Mouse (Mus musculus): ENCODE results near the gene Golm1. TPM values are rescaled to one million over a fixed set of nuclear protein-coding genes. Genes with fewer than 3 reads are reported as not detected.

The Golm1 gene
- polyA plus RNA-seq, 1 experiment from 2014 or later, result 76.4 TPM

- H3K9ac ChIP-seq, result 0 out of 2 replicates have a peak overlapping the region, but pooled peaks have one; percentile 14
These were observed 18.6 kb downstream of the Golm1 start for GRCm38 (mm10) chr13:59656975-59657388.

GRCm38 (mm10) chr13:59656316-59656832, 19.2 kb downstream of the Golm1 start:
- no peak overlapping the region for H3K4me2 ChIP-seq
- H3K4me3 ChIP-seq, result no peak overlapping the region
- peak overlapping the region; percentile 72 for H3K27ac ChIP-seq
- WGBS, result 74% methylated on average over 10 of the region's 10 CpGs
- peaks cover 37% of the 10 kb centered on the region for H3K4me1 ChIP-seq
- H3K9me3 ChIP-seq (replicated peaks), result no peaks in the 10 kb centered on the region
- H3K36me3 ChIP-seq (ENCODE audit: poor library complexity, severe bottlenecking), result peaks cover 59% of the 10 kb centered on the region
- no peaks in the 10 kb centered on the region for H3K27me3 ChIP-seq
- ATAC-seq, result no peak
- H3K9ac ChIP-seq, result 0 out of 2 replicates have a peak overlapping the region, but pooled peaks have one; percentile 14

More at GRCm38 (mm10) chr13:59656975-59657388, 18.6 kb downstream of the Golm1 start:
- peak overlapping the region; percentile 72 for H3K27ac ChIP-seq
- H3K4me1 ChIP-seq, result peaks cover 37% of the 10 kb centered on the region
- no peaks in the 10 kb centered on the region for H3K27me3 ChIP-seq
- under 1% methylated on average over 4 of the region's 4 CpGs for WGBS
- H3K4me2 ChIP-seq, result 0 out of 2 replicates have a peak overlapping the region, but pooled peaks have one; percentile 4
- H3K9me3 ChIP-seq (replicated peaks), result no peaks in the 10 kb centered on the region
- H3K36me3 ChIP-seq (ENCODE audit: poor library complexity, severe bottlenecking), result peaks cover 65% of the 10 kb centered on the region
- peak; percentile 31; the same call in 1 of the 2 replicates for ATAC-seq
- H3K4me3 ChIP-seq, result no peak overlapping the region

- peaks cover 58% of the 10 kb centered on the region for H3K36me3 ChIP-seq (ENCODE audit: poor library complexity, severe bottlenecking)
- H3K27ac ChIP-seq, result no peak overlapping the region
- H3K4me2 ChIP-seq, result no peak overlapping the region
- WGBS, result 93% methylated on average over 15 of the region's 15 CpGs
- H3K4me3 ChIP-seq, result no peak overlapping the region
- peaks cover 37% of the 10 kb centered on the region for H3K4me1 ChIP-seq
- H3K27me3 ChIP-seq, result no peaks in the 10 kb centered on the region
- no peaks in the 10 kb centered on the region for H3K9me3 ChIP-seq (replicated peaks)
- no peak overlapping the region for H3K9ac ChIP-seq
- no peak for ATAC-seq
These were observed 19.8 kb downstream of the Golm1 start for GRCm38 (mm10) chr13:59655718-59656315.

- Histone ChIP-seq H3K4me1 (peaks cover 37% of the 10 kb centered on the region), H3K9ac (no peak overlapping the region)
- 94% methylated on average over 5 of the region's 5 CpGs for WGBS
These were observed 21.1 kb downstream of the Golm1 start for GRCm38 (mm10) chr13:59654465-59654864.

GRCm38 (mm10) chr13:59653136-59653535, 22.5 kb downstream of the Golm1 start:
- H3K4me2 ChIP-seq, result no peak overlapping the region
- WGBS, result 73% methylated on average over 3 of the region's 3 CpGs
- no peaks in the 10 kb centered on the region for H3K27me3 ChIP-seq
- peak overlapping the region; percentile 41; the same call in 1 of the 2 replicates for H3K27ac ChIP-seq
- H3K9me3 ChIP-seq (replicated peaks), result no peaks in the 10 kb centered on the region
- no peak for ATAC-seq
- H3K4me1 ChIP-seq, result peaks cover 37% of the 10 kb centered on the region
- no peak overlapping the region for H3K4me3 ChIP-seq
- H3K36me3 ChIP-seq (ENCODE audit: poor library complexity, severe bottlenecking), result peaks cover 58% of the 10 kb centered on the region
- 0 out of 2 replicates have a peak overlapping the region, but pooled peaks have one; percentile 1 for H3K9ac ChIP-seq

More at GRCm38 (mm10) chr13:59654465-59654864, 21.1 kb downstream of the Golm1 start:
- no peak overlapping the region for H3K27ac ChIP-seq
- H3K9me3 ChIP-seq (replicated peaks), result no peaks in the 10 kb centered on the region
- no peak overlapping the region for H3K4me2 ChIP-seq
- H3K36me3 ChIP-seq (ENCODE audit: poor library complexity, severe bottlenecking), result peaks cover 58% of the 10 kb centered on the region
- no peaks in the 10 kb centered on the region for H3K27me3 ChIP-seq
- ATAC-seq, result no peak
- no peak overlapping the region for H3K4me3 ChIP-seq

GRCm38 (mm10) chr13:59652651-59653050, 23.0 kb downstream of the Golm1 start:
- Histone ChIP-seq H3K4me2 (no peak overlapping the region), H3K4me3 (no peak overlapping the region), H3K36me3 (ENCODE audit: poor library complexity, severe bottlenecking) (peaks cover 58% of the 10 kb centered on the region), H3K27me3 (no peaks in the 10 kb centered on the region), H3K9ac (0 out of 2 replicates have a peak overlapping the region, but pooled peaks have one; percentile 1), H3K4me1 (peaks cover 34% of the 10 kb centered on the region), H3K9me3 (replicated peaks) (no peaks in the 10 kb centered on the region), H3K27ac (peak overlapping the region; percentile 41)
- peak; percentile 50; the same call in 1 of the 2 replicates for ATAC-seq
- 38% methylated on average over 5 of the region's 5 CpGs for WGBS

- H3K27me3 ChIP-seq, result no peaks in the 10 kb centered on the region
- peaks cover 19% of the 10 kb centered on the region for H3K4me1 ChIP-seq
- no peak overlapping the region for H3K27ac ChIP-seq
- 89% methylated on average over 5 of the region's 5 CpGs for WGBS
- ATAC-seq, result no peak
- H3K4me2 ChIP-seq, result no peak overlapping the region
- no peak overlapping the region for H3K4me3 ChIP-seq
- no peaks in the 10 kb centered on the region for H3K9me3 ChIP-seq (replicated peaks)
- H3K9ac ChIP-seq, result no peak overlapping the region
- peaks cover 81% of the 10 kb centered on the region for H3K36me3 ChIP-seq (ENCODE audit: poor library complexity, severe bottlenecking)
These were observed 25.8 kb downstream of the Golm1 start for GRCm38 (mm10) chr13:59649781-59650180.

- no peaks in the 10 kb centered on the region for H3K9me3 ChIP-seq (replicated peaks)
- peaks cover 15% of the 10 kb centered on the region for H3K4me1 ChIP-seq
- H3K27ac ChIP-seq, result no peak overlapping the region
- peaks cover 74% of the 10 kb centered on the region for H3K36me3 ChIP-seq (ENCODE audit: poor library complexity, severe bottlenecking)
- H3K4me2 ChIP-seq, result no peak overlapping the region
- 91% methylated on average over 6 of the region's 6 CpGs for WGBS
- ATAC-seq, result no peak
- H3K9ac ChIP-seq, result no peak overlapping the region
- H3K4me3 ChIP-seq, result no peak overlapping the region
- no peaks in the 10 kb centered on the region for H3K27me3 ChIP-seq
These were observed 27.0 kb downstream of the Golm1 start for GRCm38 (mm10) chr13:59648598-59648997.

GRCm38 (mm10) chr13:59647484-59647883, 28.1 kb downstream of the Golm1 start:
- Histone ChIP-seq H3K27me3 (no peaks in the 10 kb centered on the region), H3K4me3 (no peak overlapping the region), H3K27ac (no peak overlapping the region), H3K4me1 (peaks cover 4% of the 10 kb centered on the region), H3K4me2 (no peak overlapping the region), H3K9ac (no peak overlapping the region), H3K9me3 (replicated peaks) (no peaks in the 10 kb centered on the region), H3K36me3 (ENCODE audit: poor library complexity, severe bottlenecking) (peaks cover 74% of the 10 kb centered on the region)
- WGBS, result 92% methylated on average over 6 of the region's 6 CpGs
- ATAC-seq, result no peak

- Histone ChIP-seq H3K27me3 (no peaks in the 10 kb centered on the region), H3K27ac (0 out of 2 replicates have a peak overlapping the region, but pooled peaks have one; percentile 31), H3K36me3 (ENCODE audit: poor library complexity, severe bottlenecking) (peaks cover 80% of the 10 kb centered on the region), H3K4me3 (no peak overlapping the region), H3K9ac (no peak overlapping the region), H3K9me3 (replicated peaks) (no peaks in the 10 kb centered on the region), H3K4me1 (no peaks in the 10 kb centered on the region; the same call in 1 of the 2 replicates), H3K4me2 (no peak overlapping the region)
- ATAC-seq, result no peak
- WGBS, result 31% methylated on average over 11 of the region's 11 CpGs
These were observed 28.9 kb downstream of the Golm1 start for GRCm38 (mm10) chr13:59646674-59647244.

GRCm38 (mm10) chr13:59645491-59645890, 30.1 kb downstream of the Golm1 start:
- Histone ChIP-seq H3K36me3 (ENCODE audit: poor library complexity, severe bottlenecking) (peaks cover 85% of the 10 kb centered on the region), H3K27ac (no peak overlapping the region), H3K27me3 (no peaks in the 10 kb centered on the region), H3K4me3 (no peak overlapping the region), H3K4me2 (no peak overlapping the region), H3K9ac (no peak overlapping the region), H3K4me1 (no peaks in the 10 kb centered on the region; the same call in 1 of the 2 replicates), H3K9me3 (replicated peaks) (no peaks in the 10 kb centered on the region)
- 92% methylated on average over 3 of the region's 3 CpGs for WGBS
- ATAC-seq, result no peak

GRCm38 (mm10) chr13:59642818-59643217, 32.8 kb downstream of the Golm1 start:
- no peak overlapping the region for H3K27ac ChIP-seq
- H3K36me3 ChIP-seq (ENCODE audit: poor library complexity, severe bottlenecking), result peaks cover 85% of the 10 kb centered on the region
- 98% methylated on average over 2 of the region's 2 CpGs for WGBS
- H3K9me3 ChIP-seq (replicated peaks), result no peaks in the 10 kb centered on the region
- H3K27me3 ChIP-seq, result no peaks in the 10 kb centered on the region
- no peak overlapping the region for H3K4me2 ChIP-seq
- H3K4me1 ChIP-seq, result no peaks in the 10 kb centered on the region; the same call in 1 of the 2 replicates
- no peak overlapping the region for H3K9ac ChIP-seq
- H3K4me3 ChIP-seq, result no peak overlapping the region
- ATAC-seq, result no peak

Measured in forebrain, embryonic 13.5 days (tissue).